Mouse (Mus musculus) intestine, embryonic 15.5 days (tissue): ENCODE data around the gene Zfp949. TPM values are rescaled to one million over a fixed set of nuclear protein-coding genes. Genes with fewer than 3 reads are reported as not detected.
"Not testable (repeated sequence)": the region's sequence is repeated elsewhere in the genome, so short reads cannot be mapped to it uniquely, and the experiment has no call there.

Experiments
- ATAC-seq: fragments of 200-750 bp; cut with Nextera tagmentation; 2 replicates; pipeline ENCODE4 v1.8.0; 2017; ENCODE audit warnings: moderate TSS enrichment, moderate library complexity
- H3K27ac ChIP-seq: fragments of 300-500 bp; sonication (generic); 2 replicates; pipeline ENCODE4 v1.5.1; 2015; ENCODE audit warnings: mild to moderate bottlenecking, inconsistent platforms
- H3K27me3 ChIP-seq: fragments of 300-500 bp; sonication (generic); replicated peaks from 2 replicates; pipeline ENCODE4 v1.6.1; 2015; ENCODE audit warnings: inconsistent platforms
- H3K36me3 ChIP-seq: fragments of 300-500 bp; sonication (generic); 2 replicates; pipeline ENCODE4 v1.6.1; 2015; ENCODE audit warnings: inconsistent platforms
- H3K4me1 ChIP-seq: fragments of 300-500 bp; sonication (generic); replicated peaks from 2 replicates; pipeline ENCODE4 v1.6.1; 2015; ENCODE audit warnings: inconsistent platforms
- H3K4me2 ChIP-seq: fragments of 300-500 bp; sonication (generic); replicated peaks from 2 replicates; pipeline ENCODE4 v1.6.1; 2015; ENCODE audit warnings: mild to moderate bottlenecking, inconsistent platforms
- H3K4me3 ChIP-seq: fragments of 300-500 bp; sonication (generic); replicated peaks from 2 replicates; pipeline ENCODE4 v1.5.1; 2015; ENCODE audit warnings: inconsistent platforms
- H3K9ac ChIP-seq: fragments of 300-500 bp; sonication (generic); 2 replicates; pipeline ENCODE4 v1.6.1; 2015; ENCODE audit warnings: inconsistent platforms
- H3K9me3 ChIP-seq: fragments of 300-500 bp; sonication (generic); 2 replicates; pipeline ENCODE4 v1.6.1; 2016; ENCODE audit warnings: inconsistent platforms
- WGBS: fragments of 180-500 bp; shearing (Covaris S2); methylation state at CpG from one replicate; pipeline ENCODE4 v1.1.7; 2015; 5-methylcytosine and 5-hydroxymethylcytosine counted together
- polyA plus RNA-seq: library from polyadenylated mRNA; unstranded; fragments of >200 nt; fragmentation: Nextera tagmentation; extraction: Ambion mirVana; gene quantifications from 2 replicates; pipeline ENCODE4 v1.2.1, GENCODE M21; 2015

The Zfp949 gene
- polyA plus RNA-seq, 1 experiment from 2014 or later: 7.4 TPM

- Histone ChIP-seq H3K9ac (no peak overlapping the region), H3K4me3 (no peak overlapping the region), H3K27me3 (no peaks in the 10 kb centered on the region), H3K9me3 (no peaks in the 10 kb centered on the region), H3K36me3 (no peaks in the 10 kb centered on the region), H3K4me2 (no peak overlapping the region), H3K4me1 (peaks cover 5% of the 10 kb centered on the region; the same call in 1 of the 2 replicates), H3K27ac (no peak overlapping the region)
- 62% methylated on average over 8 of the region's 8 CpGs for WGBS
- ATAC-seq: no peak
Measured at GRCm38 (mm10) chr9:88546657-88547056, 1.2 kb upstream of the Zfp949 start.

- 24% methylated on average over 7 of the region's 7 CpGs for WGBS
- Histone ChIP-seq H3K4me3 (peak overlapping the region; percentile 88), H3K4me2 (peak overlapping the region; percentile 59), H3K9ac (no peak overlapping the region), H3K36me3 (no peaks in the 10 kb centered on the region), H3K27ac (0 out of 2 replicates have a peak overlapping the region, but pooled peaks have one; percentile 7), H3K4me1 (peaks cover 5% of the 10 kb centered on the region; the same call in 1 of the 2 replicates), H3K9me3 (no peaks in the 10 kb centered on the region), H3K27me3 (no peaks in the 10 kb centered on the region)
- peak; percentile 55 for ATAC-seq
Measured at GRCm38 (mm10) chr9:88547270-88547669, 550 bp upstream of the Zfp949 start.

- WGBS: 1% methylated on average over 8 of the region's 8 CpGs
- peaks cover 5% of the 10 kb centered on the region; the same call in 1 of the 2 replicates for H3K4me1 ChIP-seq
- no peaks in the 10 kb centered on the region for H3K27me3 ChIP-seq
- H3K9me3 ChIP-seq: no peaks in the 10 kb centered on the region
- H3K4me3 ChIP-seq: peak overlapping the region; percentile 88
- peak overlapping the region; percentile 72 for H3K27ac ChIP-seq
- H3K4me2 ChIP-seq: peak overlapping the region; percentile 59
- peak; percentile 14; the same call in 1 of the 2 replicates for ATAC-seq
- H3K36me3 ChIP-seq: no peaks in the 10 kb centered on the region
- H3K9ac ChIP-seq: peak overlapping the region; percentile 60
Measured at GRCm38 (mm10) chr9:88548614-88548945, 760 bp downstream of the Zfp949 start.

- no peaks in the 10 kb centered on the region for H3K9me3 ChIP-seq
- ATAC-seq: no peak
- no peak overlapping the region for H3K27ac ChIP-seq
- WGBS: 98% methylated on average over 14 of the region's 14 CpGs
- H3K4me3 ChIP-seq: no peak overlapping the region
- no peak overlapping the region for H3K9ac ChIP-seq
- H3K4me1 ChIP-seq: peaks cover 5% of the 10 kb centered on the region; the same call in 1 of the 2 replicates
- no peaks in the 10 kb centered on the region for H3K27me3 ChIP-seq
- H3K36me3 ChIP-seq: no peaks in the 10 kb centered on the region
- no peak overlapping the region for H3K4me2 ChIP-seq
Measured at GRCm38 (mm10) chr9:88553071-88553470, 5.3 kb downstream of the Zfp949 start.

GRCm38 (mm10) chr9:88558146-88558545, 10.3 kb downstream of the Zfp949 start:
- H3K9me3 ChIP-seq: no peaks in the 10 kb centered on the region
- no peaks in the 10 kb centered on the region for H3K4me1 ChIP-seq
- H3K27ac ChIP-seq: no peak overlapping the region
- no peak overlapping the region for H3K9ac ChIP-seq
- H3K27me3 ChIP-seq: no peaks in the 10 kb centered on the region
- H3K4me3 ChIP-seq: no peak overlapping the region
- WGBS: 91% methylated on average over 4 of the region's 4 CpGs
- no peaks in the 10 kb centered on the region for H3K36me3 ChIP-seq
- ATAC-seq: no peak
- H3K4me2 ChIP-seq: no peak overlapping the region

- ATAC-seq, H3K27me3 ChIP-seq, H3K4me1 ChIP-seq, H3K27ac ChIP-seq, H3K9ac ChIP-seq, H3K36me3 ChIP-seq, H3K4me3 ChIP-seq, H3K4me2 ChIP-seq, H3K9me3 ChIP-seq: not testable (repeated sequence)
- WGBS: 98% methylated on average over 2 of the region's 2 CpGs
Measured at GRCm38 (mm10) chr9:88561476-88561875, 13.7 kb downstream of the Zfp949 start.

GRCm38 (mm10) chr9:88570471-88570870, 22.7 kb downstream of the Zfp949 start:
- H3K4me2 ChIP-seq, H3K27ac ChIP-seq, H3K4me1 ChIP-seq, H3K4me3 ChIP-seq, ATAC-seq, H3K9me3 ChIP-seq, H3K9ac ChIP-seq, H3K27me3 ChIP-seq: not testable (repeated sequence)
- H3K36me3 ChIP-seq: peaks cover 32% of the 10 kb centered on the region
- 94% methylated on average over 3 of the region's 3 CpGs for WGBS

GRCm38 (mm10) chr9:88580591-88580990, 32.8 kb downstream of the Zfp949 start, which contains the start of gene Trim43a:
Gene Trim43a (plus strand): TSS chr9:88580891.
- not testable (repeated sequence) for H3K4me3 ChIP-seq, H3K4me1 ChIP-seq, H3K9me3 ChIP-seq, H3K36me3 ChIP-seq, H3K9ac ChIP-seq, H3K27ac ChIP-seq, ATAC-seq, H3K4me2 ChIP-seq, H3K27me3 ChIP-seq
- WGBS: 75% methylated on average over 2 of the region's 2 CpGs

GRCm38 (mm10) chr9:88593708-88594107, 45.9 kb downstream of the Zfp949 start:
- ATAC-seq, H3K27ac ChIP-seq, H3K4me3 ChIP-seq, H3K9ac ChIP-seq, H3K4me2 ChIP-seq, H3K27me3 ChIP-seq, H3K36me3 ChIP-seq, H3K9me3 ChIP-seq, H3K4me1 ChIP-seq: not testable (repeated sequence)
- 60% methylated on average over 6 of the region's 6 CpGs for WGBS

- peak; percentile 100 for ATAC-seq
- not testable (repeated sequence) for H3K9me3 ChIP-seq, H3K27ac ChIP-seq, H3K36me3 ChIP-seq, H3K27me3 ChIP-seq, H3K4me1 ChIP-seq
- 1% methylated on average over 48 of the region's 50 CpGs for WGBS
- Histone ChIP-seq H3K9ac (peak overlapping the region; percentile 40; the same call in 1 of the 2 replicates), H3K4me3 (peak overlapping the region; percentile 34), H3K4me2 (peak overlapping the region; percentile 62)
Measured at GRCm38 (mm10) chr9:88599206-88600162, 51.7 kb downstream of the Zfp949 start.
